Mouse (Mus musculus) embryonic facial prominence, embryonic 14.5 days (tissue): ENCODE data around the gene Lnx2. TPM values are rescaled to one million over a fixed set of nuclear protein-coding genes. Genes with fewer than 3 reads are reported as not detected.

Source experiments
- polyA plus RNA-seq: library from polyadenylated mRNA; unstranded; fragments of >200 nt; fragmentation: Nextera tagmentation; extraction: Ambion mirVana; gene quantifications from 2 replicates; pipeline ENCODE4 v1.2.1, GENCODE M21; 2014

The Lnx2 gene
- polyA plus RNA-seq, 1 experiment from 2014 or later = 13.9 TPM

Other genes with a start within 250 kb of the Lnx2 start
- gene Rpl21, start 243.7 kb downstream of the Lnx2 start, polyA plus RNA-seq = 666 and 723 TPM in 2 replicates
- gene Rasl11a, start 231.5 kb downstream of the Lnx2 start, polyA plus RNA-seq = 8.5 and 9.5 TPM in 2 replicates
- 86.0 and 95.2 TPM in 2 replicates for gene Gtf3a, start 127.9 kb downstream of the Lnx2 start, polyA plus RNA-seq
- 19.5 and 26.1 TPM in 2 replicates for gene Mtif3, start 112.8 kb downstream of the Lnx2 start, polyA plus RNA-seq
- 138 and 147 TPM in 2 replicates for gene Polr1d, start 464 bp upstream of the Lnx2 start, polyA plus RNA-seq
- not detected in 2 replicates for gene Gsx1, start 112.1 kb upstream of the Lnx2 start, polyA plus RNA-seq
- not detected in 2 replicates for gene Pdx1, start 193.4 kb upstream of the Lnx2 start, polyA plus RNA-seq
- gene Cdx2, start 230.7 kb upstream of the Lnx2 start, polyA plus RNA-seq = not detected in 2 replicates
- gene Urad, start 245.9 kb upstream of the Lnx2 start, polyA plus RNA-seq = not detected in 2 replicates